Mouse (Mus musculus) urinary bladder, adult 2 months (tissue): ENCODE measurements around the gene Orai3. TPM values are rescaled to one million over a fixed set of nuclear protein-coding genes. Genes with fewer than 3 reads are reported as not detected.
A peak's percentile ranks its signal among the peaks of the same experiment; 100 is the strongest.
"Not testable (repeated sequence)": the region's sequence is repeated elsewhere in the genome, so short reads cannot be mapped to it uniquely, and the experiment has no call there.

Source experiments
- DNase-seq: peaks from one replicate; pipeline ENCODE4 v3.0.0; 2022; ENCODE audit warnings: low spot score
- polyA plus RNA-seq: library from polyadenylated mRNA; depleted of rRNA; stranded (reverse); fragments of >200 nt; gene quantifications from 2 replicates; pipeline ENCODE4 v1.2.3, GENCODE M21; 2012; rRNA removed

Orai3 gene
- polyA plus RNA-seq: 36.0 and 42.3 TPM in 2 replicates

DNA sequence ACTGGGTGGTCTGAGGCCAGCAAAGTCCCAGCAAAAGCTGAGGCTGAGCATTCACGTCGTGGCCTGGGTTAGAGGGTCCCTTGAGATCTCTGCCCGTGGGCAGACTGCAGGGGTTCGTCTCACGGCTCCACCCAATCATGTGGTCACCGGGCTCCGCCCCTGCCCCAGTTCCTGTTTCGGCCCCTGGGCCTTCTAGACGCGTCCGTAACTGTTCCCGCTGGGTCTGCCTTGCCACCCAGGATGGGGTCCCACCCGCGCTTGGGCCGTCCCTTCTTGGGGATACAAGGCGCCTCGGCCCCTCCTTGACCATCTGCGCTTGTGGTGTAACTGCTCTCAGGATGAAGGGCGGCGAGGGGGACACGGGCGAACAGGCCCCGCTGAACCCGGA is at the start of gene Orai3:
Gene Orai3, plus strand, starts transcription at position 165 of the 388 bp plus-strand sequence.
- peak; percentile 83 for DNase-seq

DNA sequence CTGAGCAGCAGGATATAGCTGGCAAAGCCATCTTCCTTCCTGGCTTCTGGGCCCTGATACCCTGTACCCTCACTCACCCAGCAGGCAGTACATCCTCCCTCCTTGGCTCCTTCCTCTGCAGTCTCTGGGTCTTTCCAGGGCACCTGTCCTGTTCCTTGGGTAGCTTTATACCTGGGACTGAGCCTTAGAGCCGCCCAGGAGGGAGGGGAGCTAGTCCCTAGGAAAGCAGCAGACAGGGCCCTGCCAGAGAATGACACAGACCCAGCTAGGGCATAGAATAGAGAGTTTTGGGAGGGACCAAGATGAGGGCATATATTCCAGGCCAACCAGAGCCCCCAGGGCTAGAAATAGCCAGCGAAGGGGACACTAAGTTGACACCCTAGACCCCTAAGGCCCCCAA is 44.1 kb upstream of the Orai3 start:
- no peak for DNase-seq

DNA sequence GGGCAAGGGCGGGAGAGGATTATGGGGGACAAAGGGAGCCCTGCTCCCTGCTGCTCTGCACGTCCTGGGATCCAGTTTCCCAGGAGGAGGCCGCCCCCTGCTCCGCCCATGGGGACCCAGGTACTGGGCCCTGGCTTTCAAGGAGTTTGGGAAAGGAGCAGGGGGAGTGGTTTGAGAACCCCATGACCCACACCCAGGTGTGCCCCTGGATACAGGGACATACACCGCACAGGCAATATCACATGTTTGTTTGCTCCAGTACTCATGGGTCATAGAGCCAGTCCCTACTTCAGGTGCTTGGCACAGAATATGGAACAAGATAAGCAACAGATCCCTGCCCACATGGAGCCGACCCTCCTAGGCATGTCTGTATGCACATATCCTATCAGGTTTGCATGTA is 43.7 kb upstream of the Orai3 start:
- no peak for DNase-seq

DNA sequence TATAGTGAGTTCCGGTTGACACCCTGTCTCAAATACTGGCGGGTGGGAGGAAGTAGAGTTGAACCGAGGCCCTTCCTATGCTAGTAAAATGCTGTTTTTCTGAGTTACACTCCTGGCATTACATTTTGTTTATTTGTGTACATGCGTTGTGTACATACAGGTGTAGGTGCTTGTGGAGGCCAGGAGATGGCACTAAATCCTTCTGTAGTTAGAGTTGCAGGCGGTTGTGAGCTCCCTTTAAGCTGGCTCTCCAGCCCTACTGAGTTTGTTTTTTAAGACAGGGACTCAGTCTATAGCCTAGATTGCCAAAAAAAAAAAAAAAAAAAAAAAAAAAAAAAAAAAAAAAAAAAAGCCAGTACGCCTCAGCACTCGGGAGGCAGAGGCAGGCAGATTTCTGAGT is 41.7 kb upstream of the Orai3 start:
- no peak for DNase-seq

DNA sequence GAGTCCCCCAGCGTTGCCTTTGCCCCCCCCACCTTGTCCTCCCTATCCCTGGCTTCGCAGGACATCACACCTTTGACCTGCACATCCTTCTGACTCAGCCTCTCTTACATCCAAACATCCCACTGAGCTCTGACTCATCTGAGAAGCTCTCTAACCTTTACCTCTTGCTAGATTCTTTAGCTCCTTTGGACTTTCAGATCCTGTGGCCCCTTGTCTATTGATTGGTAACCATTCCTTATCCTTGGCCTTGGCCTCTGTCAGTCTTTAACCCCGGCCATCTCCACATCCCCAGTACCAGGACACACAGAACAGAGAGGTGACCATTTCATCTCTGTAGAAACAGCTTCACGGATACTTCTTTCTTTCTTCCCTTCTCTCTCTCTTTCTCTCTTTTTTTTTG is 39.4 kb upstream of the Orai3 start:
- no peak for DNase-seq

DNA sequence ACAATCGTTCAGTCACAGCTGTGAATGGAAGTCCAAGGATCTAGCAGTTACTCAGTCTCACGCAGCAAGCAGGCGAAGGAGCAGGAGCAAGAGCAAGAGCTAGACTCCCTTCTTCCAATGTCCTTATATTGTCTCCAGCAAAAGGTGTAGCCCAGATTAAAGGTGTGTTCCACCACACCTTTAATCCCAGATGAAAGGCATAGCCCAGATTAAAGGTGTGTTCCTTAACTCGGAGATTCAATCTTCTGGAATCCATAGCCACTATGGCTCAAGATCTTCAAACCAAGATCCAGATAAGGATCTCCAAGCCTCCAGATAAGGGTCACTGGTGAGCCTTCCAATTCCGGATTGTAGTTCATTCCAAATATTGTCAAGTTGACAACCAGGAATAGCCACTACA is 37.5 kb upstream of the Orai3 start, which contains the start of gene Ctf2:
Gene Ctf2, minus strand, starts transcription at position 101 of the 400 bp plus-strand sequence.
- not testable (repeated sequence) for DNase-seq

DNA sequence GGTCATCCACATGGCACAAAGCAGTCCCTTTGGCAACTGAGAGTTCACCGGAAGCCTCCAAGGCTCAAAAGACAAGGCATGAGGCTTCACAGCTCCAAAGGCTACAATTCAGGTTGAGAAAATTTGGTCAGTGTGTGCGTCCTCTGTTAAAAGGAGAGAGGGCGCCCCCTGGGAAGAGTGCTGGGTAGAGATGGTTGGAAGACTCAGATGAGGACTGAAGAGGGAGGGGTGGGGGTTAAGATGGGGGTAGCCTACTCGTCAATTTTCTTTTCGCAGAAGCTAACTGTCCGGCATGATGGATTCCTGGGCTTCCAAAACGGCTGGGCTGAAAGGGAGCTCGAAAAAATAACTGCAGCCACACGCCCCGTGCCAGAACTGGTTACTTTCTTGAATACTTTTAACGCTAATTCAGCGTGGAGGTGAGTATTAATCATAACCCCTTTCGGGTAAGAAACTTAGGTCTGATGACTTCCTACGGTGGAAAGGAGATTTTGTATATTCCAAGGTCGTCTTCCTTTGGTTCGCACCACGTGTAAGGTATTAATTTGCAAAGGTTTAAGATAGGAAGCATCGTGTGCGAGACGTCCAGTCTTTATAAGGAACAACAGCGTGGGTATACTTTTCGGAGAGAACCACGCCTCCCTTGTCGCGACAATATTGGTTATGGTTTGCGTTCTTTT is 25.1 kb upstream of the Orai3 start, which contains the start of gene Fbxl19:
Gene Fbxl19, plus strand, starts transcription at position 178 of the 680 bp plus-strand sequence.
- peak; percentile 47 for DNase-seq

DNA sequence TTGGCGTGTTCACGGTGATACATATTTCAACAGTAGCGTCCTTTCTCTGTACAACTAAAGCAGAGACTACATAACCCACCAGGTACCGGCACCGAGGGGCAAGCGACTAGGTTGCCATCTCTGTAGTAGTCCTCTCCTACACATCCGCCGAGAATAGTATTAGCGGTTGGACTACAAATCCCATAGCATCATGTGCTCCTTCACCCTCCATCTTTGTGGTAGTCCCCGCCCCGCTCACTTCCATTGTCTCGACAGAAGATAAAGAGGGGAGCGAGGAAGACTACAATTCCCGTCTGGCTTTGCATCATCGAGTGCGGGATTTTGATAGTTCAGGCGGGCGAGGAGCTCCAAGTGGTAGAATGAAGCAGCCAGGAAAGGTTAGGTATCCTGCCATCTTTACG is 24.4 kb upstream of the Orai3 start:
- peak; percentile 51 for DNase-seq

DNA sequence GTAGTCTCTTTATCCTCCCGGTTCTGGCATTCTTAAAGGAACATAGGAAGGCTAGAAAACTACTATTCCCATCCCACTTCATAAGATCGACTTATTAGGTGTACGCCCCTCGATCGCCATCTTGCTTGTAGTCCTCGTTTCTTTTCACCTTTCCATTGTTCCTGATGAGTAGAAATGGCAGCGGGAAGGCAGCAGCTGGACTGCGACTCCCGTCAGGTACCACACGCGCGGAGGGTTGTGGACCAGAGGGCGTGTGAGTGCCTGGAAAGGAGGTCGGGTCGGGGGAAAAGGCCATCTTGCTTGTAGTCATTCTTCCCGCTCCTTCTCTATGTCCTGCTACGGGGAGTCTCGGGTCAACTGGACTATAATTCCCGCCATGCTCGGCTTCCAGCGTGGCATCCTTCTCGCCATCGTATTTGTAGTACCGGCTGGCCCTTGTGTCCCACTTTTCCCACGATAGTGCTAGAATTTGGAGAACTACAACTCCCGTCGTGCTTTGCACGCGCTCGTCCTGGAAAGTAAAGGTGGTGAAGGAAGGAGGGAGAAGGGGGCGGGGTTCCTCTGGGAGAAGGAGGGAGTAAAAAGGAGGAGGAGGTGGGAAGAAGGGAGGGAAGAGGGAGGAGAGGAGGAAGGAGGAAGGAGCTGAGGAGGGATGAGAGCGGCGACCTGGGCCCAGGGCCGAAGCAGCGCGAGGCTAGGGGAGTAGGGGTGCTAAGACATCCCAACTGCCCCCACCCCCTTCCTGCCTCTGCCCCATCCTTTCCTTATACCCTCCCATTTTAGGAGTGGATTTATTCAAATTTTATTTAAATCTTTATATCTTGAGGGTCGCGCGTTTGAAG is 23.7 kb upstream of the Orai3 start:
- DNase-seq: peak; percentile 73

DNA sequence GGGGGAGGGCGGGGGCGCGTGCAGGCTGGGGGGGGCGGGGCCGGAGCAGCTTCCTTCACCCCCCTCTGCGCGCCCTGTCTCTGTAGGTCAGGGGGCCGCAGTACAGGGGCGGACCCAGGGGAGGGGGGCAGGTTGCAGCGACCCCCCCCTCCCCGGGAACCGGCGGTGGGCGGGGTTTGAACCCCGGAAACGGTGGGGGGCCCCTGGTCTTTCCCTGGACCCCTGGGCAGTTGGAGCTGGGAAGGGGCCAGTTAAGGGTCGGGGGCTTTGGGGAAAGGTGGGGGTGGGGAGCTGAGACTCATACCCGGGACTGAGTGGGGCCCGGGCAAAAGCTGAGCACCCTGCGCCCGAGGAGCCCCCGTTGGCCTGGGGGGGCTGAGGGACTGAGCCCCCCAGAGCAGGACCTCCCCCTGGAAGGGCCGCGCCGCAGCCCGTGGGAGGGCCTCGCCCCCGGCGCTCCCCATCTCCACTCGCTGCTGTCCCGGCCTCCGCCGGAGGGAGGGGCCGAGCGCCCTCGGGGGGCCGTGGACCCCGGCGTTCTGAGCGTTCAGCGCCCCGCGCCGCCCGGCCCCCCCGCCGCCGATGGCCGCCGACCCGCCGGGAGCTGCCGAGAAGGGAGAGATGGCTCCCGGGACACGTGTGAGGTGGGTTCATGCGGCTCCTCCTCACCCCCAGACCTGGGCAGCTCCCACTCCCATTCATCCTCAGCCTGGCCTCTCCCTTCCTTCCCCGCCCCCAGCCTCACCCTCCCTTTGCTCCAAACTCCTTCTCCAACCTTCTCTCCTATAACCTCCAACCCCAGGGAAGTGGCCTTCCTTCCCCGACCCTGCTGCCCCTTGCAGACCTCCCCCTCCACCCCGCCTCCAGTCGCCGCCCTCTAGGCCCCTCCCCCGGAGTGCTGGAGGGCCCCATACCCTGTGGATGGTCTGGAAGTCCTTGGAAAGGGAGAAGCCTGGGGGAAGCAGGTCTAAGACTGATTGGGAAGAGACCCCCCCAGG is 22.8 kb upstream of the Orai3 start:
- peak; percentile 44 for DNase-seq

DNA sequence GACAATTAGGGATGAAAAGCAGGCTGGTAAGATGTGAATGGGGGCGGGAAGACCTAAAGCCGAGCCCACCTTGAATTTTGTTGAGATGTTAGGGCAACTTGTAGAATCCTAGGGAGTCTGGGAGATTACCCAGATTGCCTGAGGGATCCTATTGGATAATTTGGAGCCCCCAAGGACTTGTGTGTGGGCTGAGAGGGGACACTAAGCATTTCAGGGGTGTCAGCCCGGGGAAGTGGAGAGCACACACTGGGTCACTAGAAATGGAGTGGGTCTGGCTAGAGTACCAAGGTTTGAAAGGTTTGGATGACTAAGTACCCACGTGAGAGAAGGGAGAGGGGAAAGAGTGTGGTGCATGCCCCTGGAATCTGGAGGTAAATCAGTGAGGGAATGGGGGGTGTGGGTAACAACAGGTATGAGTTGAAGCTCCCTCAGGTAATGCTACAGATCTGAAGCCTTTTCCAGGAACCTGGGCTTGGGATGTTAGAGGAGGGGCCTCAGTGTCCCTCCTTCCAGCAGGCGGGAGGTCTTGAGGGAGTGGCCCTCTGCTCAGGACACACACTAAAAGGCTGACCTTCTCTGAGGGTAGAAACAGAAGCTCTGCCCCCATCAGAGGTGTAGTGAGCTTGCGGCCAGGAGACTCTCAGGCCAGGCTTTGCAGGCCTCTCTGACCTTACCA is 21.9 kb upstream of the Orai3 start:
- DNase-seq: no peak

DNA sequence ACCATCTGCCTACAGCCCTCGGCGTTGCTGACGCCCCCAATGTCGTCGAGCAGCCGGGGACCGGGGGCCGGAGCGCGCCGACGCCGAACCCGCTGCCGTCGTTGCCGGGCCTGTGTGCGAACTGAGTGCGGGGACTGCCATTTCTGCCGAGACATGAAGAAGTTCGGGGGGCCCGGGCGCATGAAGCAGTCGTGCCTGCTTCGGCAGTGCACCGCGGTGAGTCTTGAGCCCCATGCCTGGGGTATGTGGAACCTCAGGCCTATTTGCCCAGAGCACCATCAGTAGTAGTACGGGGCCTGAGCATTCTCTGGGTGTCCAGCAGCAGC is 21.4 kb upstream of the Orai3 start:
- DNase-seq: no peak

DNA sequence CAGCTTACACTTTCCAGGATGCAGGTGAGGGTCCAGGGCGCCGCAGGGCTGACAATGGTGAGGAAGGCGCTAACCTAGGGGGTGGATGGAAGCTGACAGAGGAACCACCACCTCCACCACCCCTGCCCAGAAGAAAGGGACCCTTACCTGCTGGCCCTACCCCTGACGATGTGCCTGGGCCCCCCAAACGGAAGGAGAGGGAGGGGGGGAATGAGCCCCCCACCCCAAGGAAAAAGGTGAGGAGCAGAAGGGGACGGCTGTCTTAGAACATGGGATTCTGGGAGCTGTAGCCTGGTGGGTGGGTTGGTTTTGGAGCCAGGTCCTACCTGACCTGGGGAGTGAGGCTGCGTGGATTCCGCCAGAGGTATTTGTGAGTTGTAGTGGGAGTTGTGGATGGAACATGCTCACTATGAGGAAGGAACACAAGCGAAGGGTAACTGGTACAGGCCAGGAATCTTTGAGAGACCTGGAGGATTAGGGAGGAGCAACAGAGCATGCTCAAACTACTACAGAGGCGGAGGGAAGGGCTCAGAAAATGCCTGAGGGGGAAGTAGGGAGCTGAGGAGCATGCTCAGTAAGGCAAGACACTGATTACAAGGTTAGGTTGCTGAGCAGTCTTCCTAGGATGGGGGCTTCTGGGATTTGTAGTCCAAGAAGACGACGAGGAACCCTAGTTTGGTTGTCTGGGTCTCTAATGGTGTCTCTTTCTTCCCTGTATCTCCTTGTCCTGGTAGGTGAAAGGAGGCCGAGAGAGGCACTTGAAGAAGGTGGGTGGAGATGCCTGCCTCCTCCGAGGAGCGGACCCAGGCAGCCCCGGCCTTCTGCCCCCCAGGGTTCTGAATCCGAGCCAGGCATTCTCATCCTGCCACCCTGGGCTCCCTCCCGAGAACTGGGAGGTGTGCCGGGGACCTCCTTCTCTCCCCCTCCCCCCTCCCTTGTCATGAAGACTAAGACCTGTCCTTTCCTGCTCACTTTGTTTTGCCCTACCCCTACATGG is 19.2 kb upstream of the Orai3 start:
- no peak for DNase-seq

DNA sequence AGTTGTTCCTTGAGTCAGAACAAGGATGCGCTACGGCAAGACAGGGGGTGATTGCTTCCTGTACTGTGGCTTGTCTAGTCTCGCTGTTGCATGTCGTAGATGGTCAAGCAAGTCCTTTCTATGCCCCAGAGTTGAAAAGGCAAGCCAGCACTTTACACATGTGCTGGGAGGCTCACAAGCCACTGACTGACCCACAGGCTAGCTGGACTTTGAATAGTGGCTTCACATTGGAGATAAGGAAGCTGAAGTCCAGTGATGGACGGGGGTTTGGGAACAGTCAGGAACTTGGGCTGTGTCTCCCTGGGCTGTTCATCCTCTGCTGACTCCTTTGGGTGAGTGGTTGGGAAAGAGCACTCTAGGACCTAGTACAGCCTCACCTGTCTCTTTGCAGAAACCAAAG is 18.0 kb upstream of the Orai3 start:
- no peak for DNase-seq

DNA sequence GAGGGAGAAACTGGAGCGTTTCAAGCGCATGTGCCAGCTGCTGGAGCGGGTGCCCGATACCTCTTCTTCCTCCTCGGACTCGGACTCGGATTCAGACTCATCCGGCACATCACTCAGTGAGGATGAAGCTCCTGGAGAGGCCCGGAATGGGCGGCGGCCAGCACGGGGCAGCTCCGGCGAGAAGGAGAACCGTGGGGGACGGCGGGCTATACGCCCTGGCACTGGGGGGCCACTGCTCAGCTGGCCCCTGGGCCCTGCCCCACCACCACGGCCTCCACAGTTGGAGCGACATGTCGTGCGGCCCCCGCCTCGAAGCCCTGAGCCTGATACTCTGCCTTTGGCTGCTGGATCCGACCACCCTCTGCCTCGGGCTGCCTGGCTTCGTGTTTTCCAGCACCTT is 17.5 kb upstream of the Orai3 start:
- no peak for DNase-seq

DNA sequence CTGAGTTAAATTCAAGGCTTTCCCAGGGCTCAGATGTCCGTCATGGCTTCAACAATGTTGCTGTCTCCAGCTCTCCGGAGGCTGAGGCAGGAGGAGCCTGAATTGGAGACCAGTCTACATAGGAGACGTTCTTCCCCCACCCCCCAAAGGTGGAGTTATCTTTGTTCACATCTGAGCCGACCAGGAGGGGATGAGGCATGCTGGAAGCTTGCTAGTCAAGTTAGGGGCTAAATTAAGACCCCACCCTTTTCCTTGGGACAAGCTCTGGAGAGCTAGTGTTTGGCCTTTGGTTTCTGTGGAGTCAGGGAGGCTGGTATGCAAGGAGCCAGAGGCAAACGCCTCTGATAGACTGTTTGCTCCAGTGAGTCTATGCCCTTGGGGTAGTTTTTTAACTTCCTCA is 16.5 kb upstream of the Orai3 start:
- DNase-seq: no peak

DNA sequence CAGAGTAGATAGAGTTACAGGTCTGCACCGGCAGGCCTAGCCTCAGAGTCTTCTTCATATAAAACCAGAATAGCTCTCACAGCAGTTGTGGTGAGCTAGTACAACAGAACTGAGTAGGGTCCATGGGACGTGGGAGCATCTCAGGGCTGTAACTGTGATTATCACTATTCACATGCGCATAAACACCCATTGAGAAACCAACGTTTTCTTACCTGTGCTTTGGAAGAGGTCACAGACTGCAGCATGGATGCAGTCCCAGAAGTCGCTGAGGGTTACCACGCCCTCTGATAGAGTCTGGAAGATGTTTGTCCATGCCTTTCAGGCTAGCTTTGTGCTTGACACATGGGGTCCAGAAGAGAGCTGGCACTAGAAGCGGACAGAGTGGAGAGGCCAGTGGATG is 15.9 kb upstream of the Orai3 start:
- no peak for DNase-seq

DNA sequence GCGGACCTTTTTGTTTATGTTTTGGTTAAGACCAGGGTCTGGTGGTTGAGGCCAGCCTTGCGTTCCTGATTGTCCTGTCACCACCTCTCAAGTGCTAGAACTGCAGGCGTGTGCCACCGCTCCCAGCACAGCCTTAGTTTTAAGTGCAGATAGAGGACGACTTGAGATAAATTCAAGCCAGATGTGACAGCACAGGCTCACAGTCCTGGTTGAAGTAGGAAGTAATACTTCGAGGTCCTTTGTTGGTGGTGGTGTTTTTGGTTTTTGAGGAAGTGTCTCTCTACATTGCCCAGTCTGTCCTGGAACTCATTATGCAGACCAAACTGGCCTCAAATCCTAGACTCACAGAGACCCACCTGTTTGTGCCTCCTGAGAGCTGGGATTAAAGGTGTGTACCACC is 9.9 kb upstream of the Orai3 start:
- no peak for DNase-seq

DNA sequence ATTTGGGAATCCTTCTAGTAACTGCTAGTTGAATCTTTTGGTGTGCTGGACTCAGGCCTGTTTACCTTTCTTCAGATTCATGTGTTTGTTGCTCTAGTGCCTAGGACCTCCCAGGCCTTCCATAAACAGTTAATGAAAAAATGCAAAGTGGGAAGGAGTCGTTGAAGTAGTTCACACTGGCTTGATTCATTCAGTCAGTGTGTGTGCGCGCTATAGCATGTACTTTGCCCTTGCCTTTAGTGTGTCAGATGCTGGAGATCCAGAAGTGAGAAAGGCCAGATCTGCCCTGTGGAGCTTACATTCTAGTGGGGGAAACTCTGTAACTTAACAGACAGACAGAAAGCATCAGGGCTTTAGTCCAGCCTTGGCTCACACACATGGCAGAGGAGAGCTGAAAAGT is 9.1 kb upstream of the Orai3 start:
- no peak for DNase-seq

DNA sequence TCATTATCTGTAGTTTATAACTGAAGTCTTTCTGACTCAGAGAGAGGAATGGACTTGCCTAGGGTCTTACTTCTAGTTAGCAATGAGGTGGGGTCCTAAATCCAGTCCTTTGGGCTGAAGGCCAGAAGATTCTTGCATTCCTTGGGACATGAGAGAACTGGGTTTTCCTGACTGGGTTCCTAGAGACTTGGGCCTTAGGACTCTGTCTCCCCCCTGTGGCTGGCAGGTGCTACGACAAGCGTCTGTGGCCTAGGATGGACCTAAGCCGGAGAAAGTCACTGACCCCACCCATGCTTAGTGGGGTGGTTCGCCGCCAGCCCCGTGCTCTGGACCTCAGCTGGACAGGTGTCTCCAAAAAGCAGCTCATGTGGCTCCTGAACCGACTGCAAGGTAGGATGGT is 8.6 kb upstream of the Orai3 start:
- DNase-seq: peak; percentile 45
